10 mouse cellular contexts compared by ENCODE assay signal in the genomic region with DNA sequence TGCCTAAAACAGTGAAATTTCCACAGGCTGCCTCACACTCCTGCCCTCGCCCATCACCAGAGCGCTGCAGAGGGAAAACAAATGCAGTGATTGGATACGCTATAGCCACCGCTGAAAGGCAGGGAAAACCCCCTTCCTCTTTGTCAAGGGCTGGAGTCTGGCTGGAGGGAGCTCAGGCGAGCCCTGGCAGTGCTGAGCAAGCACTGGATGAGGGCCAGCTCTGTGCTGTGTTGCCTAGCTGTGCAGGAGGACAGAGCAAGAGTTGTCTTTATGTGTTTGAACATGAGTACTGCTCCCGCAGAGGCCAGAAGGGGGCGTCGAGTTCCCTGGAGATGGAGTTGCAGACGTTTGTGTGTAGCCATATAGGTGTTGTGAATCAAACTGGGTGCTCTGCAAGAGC. TPM values are rescaled to one million over a fixed set of nuclear protein-coding genes. Genes with fewer than 3 reads are reported as not detected.
DNase-seq lines count a peak whose midpoint lies in the region; ATAC-seq and TF ChIP-seq lines count a peak whose summit lies in the region.
"Had no signal": no experiment of that assay in that cellular context is flagged by ENCODE, and none has a peak within 500 bp of the region (broad histone marks: within the 10 kb centered on the region; RNA-seq: fewer than 3 reads in every experiment).

No protein-coding gene starts in this region.

- 29% methylated on average over 9 of the region's 9 CpGs for WGBS in kidney, postnatal 0 days
- WGBS in hindbrain, embryonic 15.5 days, result 18% methylated on average over 9 of the region's 9 CpGs

- no peak overlapping the region for H3K27ac ChIP-seq in kidney, postnatal 0 days
- H3K27ac ChIP-seq in hindbrain, embryonic 15.5 days (replicated peaks), result peak overlapping the region; percentile 67

- peaks cover 10% of the 10 kb centered on the region; the same call in 1 of the 2 replicates for H3K4me1 ChIP-seq in kidney, postnatal 0 days (replicated peaks; ENCODE audit: insufficient read depth, low read length)
- peaks cover 43% of the 10 kb centered on the region for H3K4me1 ChIP-seq in hindbrain, embryonic 15.5 days (replicated peaks)

- H3K4me2 ChIP-seq in kidney, postnatal 0 days (ENCODE audit: low read length), result no peak overlapping the region
- H3K4me2 ChIP-seq in hindbrain, embryonic 15.5 days, result no peak overlapping the region

- TF ChIP-seq CTCF in kidney, postnatal 0 days (IDR thresholded peaks at IDR 0.05; ENCODE audit: low read depth), result 0 out of 2 replicates have a peak, but pooled peaks have one; percentile 2

- ATAC-seq in kidney, postnatal 0 days (replicated peaks; ENCODE audit: low FRiP score, low read depth), result no peak
- ATAC-seq in hindbrain, embryonic 15.5 days (ENCODE audit: low FRiP score, low read depth), result peak; percentile 64
- no peak for ATAC-seq in erythroid progenitor cell, adult 5-6 weeks (replicated peaks; ENCODE audit: low FRiP score, poor library complexity, severe bottlenecking)

- no peak overlapping the region for H3K9ac ChIP-seq in kidney, postnatal 0 days (ENCODE audit: low read depth, low read length)
- H3K9ac ChIP-seq in hindbrain, embryonic 15.5 days, result no peak overlapping the region

- no peak for DNase-seq in kidney, postnatal 0 days (ENCODE audit: low spot score)
- no peak for DNase-seq in kidney, adult 11 months
- DNase-seq in R1 (ENCODE audit: low read depth, low spot score), result peak; percentile 66
- peak; percentile 96 to 97 for DNase-seq in cerebellum, postnatal 10 days
- peak; percentile 29 for DNase-seq in lung, postnatal 25 days (ENCODE audit: low spot score)
- no peak for DNase-seq in yolk sac, embryonic 10.5 days (ENCODE audit: low spot score)

- no peaks in the 10 kb centered on the region for H3K36me3 ChIP-seq in kidney, postnatal 0 days (ENCODE audit: insufficient read depth, low read length)
- no peaks in the 10 kb centered on the region for H3K36me3 ChIP-seq in hindbrain, embryonic 15.5 days

- H3K9me3 ChIP-seq in kidney, postnatal 0 days (replicated peaks; ENCODE audit: low read length), result no peaks in the 10 kb centered on the region
- no peaks in the 10 kb centered on the region for H3K9me3 ChIP-seq in hindbrain, embryonic 15.5 days

- H3K4me3 ChIP-seq in kidney, postnatal 0 days (replicated peaks; ENCODE audit: low read depth, low read length), result no peak overlapping the region
- H3K4me3 ChIP-seq in hindbrain, embryonic 15.5 days, result no peak overlapping the region
- H3K4me3 ChIP-seq: myocyte had no signal

- no peaks in the 10 kb centered on the region for H3K27me3 ChIP-seq in kidney, postnatal 0 days (ENCODE audit: insufficient read depth, low read length)
- no peaks in the 10 kb centered on the region for H3K27me3 ChIP-seq in hindbrain, embryonic 15.5 days

RNA-seq across cellular contexts. Expression of gene Znrf4, which starts 9.7 kb away (rescaled TPM):
- not detected in 2 replicates for polyA plus RNA-seq in kidney, postnatal 0 days (2015; fragmentation: Nextera tagmentation; extraction: Ambion mirVana)
- 0.17 TPM in 1 of 2 replicates, not detected in the other for polyA plus RNA-seq in hindbrain, embryonic 15.5 days (2015; fragmentation: Nextera tagmentation; extraction: Ambion mirVana)
- not detected in 2 replicates for total RNA-seq in erythroid progenitor cell, adult 5-6 weeks (2015; ENCODE audit: low replicate concordance)
- not detected in 2 replicates for total RNA-seq in erythroid progenitor cell, adult 5-6 weeks (2017; ENCODE audit: low replicate concordance)
- total RNA-seq: hematopoietic stem cell, adult 5-6 weeks had no signal
- polyA plus RNA-seq: myocyte had no signal

RNA-seq across cellular contexts. Expression of gene Ptprs, which starts 26.2 kb away (rescaled TPM):
- polyA plus RNA-seq in kidney, postnatal 0 days (2015; fragmentation: Nextera tagmentation; extraction: Ambion mirVana), result 44.7 and 45.3 TPM in 2 replicates
- polyA plus RNA-seq in hindbrain, embryonic 15.5 days (2015; fragmentation: Nextera tagmentation; extraction: Ambion mirVana), result 277 and 302 TPM in 2 replicates
- total RNA-seq in erythroid progenitor cell, adult 5-6 weeks (2015; ENCODE audit: low replicate concordance), result 7.9 and 10.9 TPM in 2 replicates
- 2.1 and 4.7 TPM in 2 replicates for total RNA-seq in erythroid progenitor cell, adult 5-6 weeks (2017; ENCODE audit: low replicate concordance)

RNA-seq across cellular contexts. Expression of gene Gm20219, which starts 51.7 kb away (rescaled TPM):
- polyA plus RNA-seq in kidney, postnatal 0 days (2015; fragmentation: Nextera tagmentation; extraction: Ambion mirVana), result 0.93 and 1.1 TPM in 2 replicates
- 0.46 and 1.3 TPM in 2 replicates for polyA plus RNA-seq in hindbrain, embryonic 15.5 days (2015; fragmentation: Nextera tagmentation; extraction: Ambion mirVana)
- 6.1 TPM in 1 of 2 replicates, not detected in the other for total RNA-seq in erythroid progenitor cell, adult 5-6 weeks (2015; ENCODE audit: low replicate concordance)
- total RNA-seq in erythroid progenitor cell, adult 5-6 weeks (2017; ENCODE audit: low replicate concordance), result 1.2 TPM in 1 of 2 replicates, not detected in the other

Comparison
In these comparisons a context has a peak if more than half of its experiments do, and no peak if none do; other contexts are left out.
1. DNase-seq: peak in R1 (single experiment), cerebellum, postnatal 10 days (2 of 2) and lung, postnatal 25 days (single experiment); none in kidney, postnatal 0 days (single experiment), kidney, adult 11 months (single experiment) and yolk sac, embryonic 10.5 days (single experiment).